Mouse (Mus musculus) brain, embryonic 14.5 days (tissue): ENCODE measurements at regions not wholly inside any gene's neighbourhood (a gene's known extent, or its start where the extent isn't known, plus 50 kb on each side); places are given as distances from the start of the nearest gene placed in this dataset.
A peak's percentile ranks its signal among the peaks of the same experiment; 100 is the strongest.

Experiments
- DNase-seq: peaks from one replicate; pipeline ENCODE4 v3.0.0-alpha.2; 2011; ENCODE audit warnings: low read depth
- CTCF ChIP-seq: fragments of 200-500 bp; IDR thresholded peaks from 2 replicates; pipeline ENCODE4 v1.5.1; 2012; ENCODE audit warnings: inconsistent platforms, mild to moderate bottlenecking, moderate library complexity, borderline replicate concordance; ENCODE audit not compliant: insufficient read depth, insufficient read length; ENCODE audit errors: extremely low read depth
- POLR2A ChIP-seq: fragments of 200-500 bp; IDR thresholded peaks from 2 replicates; pipeline ENCODE4 v1.6.1; 2012; ENCODE audit warnings: mild to moderate bottlenecking, inconsistent platforms, borderline replicate concordance; ENCODE audit not compliant: poor library complexity, insufficient read depth, insufficient read length, severe bottlenecking; ENCODE audit errors: extremely low read depth

DNA sequence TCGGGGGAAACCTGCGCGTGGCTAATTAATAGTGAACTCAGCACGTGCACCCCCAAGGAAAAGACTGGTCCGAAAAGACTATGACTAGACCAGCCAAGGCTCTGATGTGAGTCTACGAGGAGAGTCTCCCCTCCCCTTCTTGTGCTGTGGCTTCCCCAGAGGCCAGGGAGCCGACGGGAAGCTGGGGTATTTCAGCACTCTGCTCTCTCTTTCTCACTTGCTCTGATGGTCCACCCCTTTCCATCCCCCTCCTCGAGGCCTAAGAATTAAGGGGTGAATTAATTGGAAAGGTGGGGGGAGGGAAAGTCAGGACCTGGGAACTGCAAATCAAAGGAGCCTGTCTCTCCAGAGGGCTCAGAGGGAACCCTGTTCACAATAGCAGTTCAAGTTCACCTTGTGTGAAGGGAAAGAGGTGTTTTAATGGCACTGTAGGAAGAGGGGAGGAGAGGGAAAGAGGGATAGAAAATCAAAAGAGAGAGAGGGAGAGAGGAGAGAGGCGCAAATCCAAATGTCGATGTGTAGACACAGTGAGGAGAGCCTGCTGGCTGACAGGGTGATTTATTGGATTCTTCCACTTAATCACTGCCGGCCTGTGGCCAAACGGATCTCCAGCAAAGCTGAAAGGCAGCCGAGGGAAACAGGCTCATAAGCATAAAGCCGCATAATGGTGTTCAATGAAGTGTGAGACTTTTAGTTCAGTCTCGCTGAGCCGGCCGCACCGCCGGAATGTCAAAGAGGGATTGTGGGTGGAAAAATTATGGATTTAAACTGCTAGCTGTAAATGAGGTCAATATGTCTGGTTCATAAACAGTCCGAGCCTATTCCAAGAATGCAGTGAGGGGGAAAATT is 292.6 kb upstream of the Tle4 start:
- TF ChIP-seq POLR2A (no peak), CTCF (no peak)
- DNase-seq = peak; percentile 98

DNA sequence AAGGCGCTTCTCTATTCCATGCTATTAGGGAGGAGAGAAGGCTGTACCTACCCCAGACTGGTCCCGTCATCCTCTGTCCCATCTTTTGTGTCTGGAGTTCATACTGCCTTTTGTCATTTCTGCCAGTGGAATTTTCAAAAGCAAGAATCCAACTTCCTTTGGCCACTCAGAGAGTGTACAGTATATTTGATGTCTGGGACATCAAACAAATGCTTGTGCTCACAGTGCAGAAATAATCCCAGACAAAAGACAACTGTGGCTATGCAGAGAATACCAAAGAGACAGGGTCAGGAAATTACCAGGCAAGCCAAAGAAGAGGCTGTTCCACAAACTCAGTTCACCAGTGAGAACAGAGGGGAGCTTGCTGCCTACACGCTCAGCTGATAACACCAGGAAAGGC is 291.9 kb upstream of the Tle4 start:
- TF ChIP-seq CTCF (no peak), POLR2A (no peak)
- peak; percentile 79 for DNase-seq

DNA sequence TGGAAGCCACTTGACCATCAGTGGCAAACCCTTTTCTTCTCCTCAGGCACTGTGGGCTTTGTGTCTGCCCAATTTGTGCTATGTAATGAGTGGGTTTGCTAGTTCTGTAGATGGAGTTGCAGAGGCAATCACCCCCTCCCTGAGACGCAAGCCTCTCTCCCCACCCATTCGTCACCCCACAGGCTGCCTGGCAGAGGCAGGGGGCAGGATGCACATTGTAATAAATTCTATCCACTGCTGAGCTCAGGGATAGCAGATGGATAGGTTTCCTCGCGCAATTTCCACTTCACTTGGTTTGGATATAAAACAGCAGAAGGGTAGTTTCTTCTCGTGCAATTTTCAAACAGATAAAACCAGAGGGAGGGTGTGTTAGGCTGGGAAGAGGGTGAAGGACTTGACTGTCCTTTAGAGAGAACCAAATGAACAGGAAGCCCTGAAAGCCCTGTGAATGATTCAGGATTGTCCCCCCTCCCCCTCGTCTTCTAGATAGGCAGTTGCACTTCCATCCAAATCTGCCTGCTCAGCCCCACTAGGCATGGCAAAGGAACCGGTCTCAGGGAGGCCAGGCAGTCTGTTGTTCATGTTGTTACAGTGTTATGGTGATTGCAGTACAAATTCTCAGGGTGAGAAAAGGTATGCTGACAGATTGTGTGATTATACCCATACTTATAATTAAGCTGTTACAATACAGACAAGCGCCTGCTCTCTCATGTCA is 286.0 kb upstream of the Tle4 start:
- DNase-seq = peak; percentile 65
- TF ChIP-seq CTCF (no peak), POLR2A (no peak)

DNA sequence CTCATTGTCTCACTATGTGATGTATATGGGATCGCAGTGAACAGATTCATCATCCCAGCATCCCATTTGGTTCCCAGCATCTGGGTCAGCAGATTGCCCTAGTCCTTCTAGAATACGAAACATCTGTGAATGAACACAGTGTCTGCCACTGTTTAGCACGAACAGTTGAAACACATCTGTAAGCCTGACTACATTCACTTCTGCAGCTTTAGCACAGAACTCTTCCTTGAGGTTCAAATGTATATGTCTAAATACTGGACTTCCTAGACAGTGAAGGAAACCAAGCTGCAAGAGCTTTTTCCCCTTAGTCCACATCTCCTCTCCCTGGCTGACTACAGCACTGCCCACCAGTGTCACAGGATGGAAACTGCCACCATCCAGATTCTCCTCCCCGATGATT is 283.0 kb upstream of the Tle4 start:
- DNase-seq = no peak
- TF ChIP-seq CTCF (no peak), POLR2A (no peak)

DNA sequence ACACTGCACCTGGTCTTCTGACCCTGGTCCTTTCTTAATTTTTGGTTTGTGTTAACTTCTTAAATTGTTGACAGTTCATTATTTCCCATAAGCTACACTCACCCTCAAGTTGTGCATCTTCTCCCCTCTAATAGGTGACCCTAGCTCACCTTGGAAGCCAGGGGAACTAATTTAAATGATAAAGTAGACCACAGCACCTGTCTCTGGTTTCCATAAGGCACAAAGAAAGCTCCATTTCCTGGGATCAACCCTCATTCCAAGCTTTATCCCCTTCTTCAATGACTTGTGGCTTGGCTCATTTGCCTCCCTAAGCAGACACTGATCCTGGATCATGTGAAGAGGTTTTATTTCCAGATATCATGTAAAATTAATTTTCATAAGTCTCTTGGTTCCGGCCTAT is 276.1 kb upstream of the Tle4 start:
- TF ChIP-seq POLR2A = no peak
- TF ChIP-seq CTCF = no peak
- DNase-seq = no peak

DNA sequence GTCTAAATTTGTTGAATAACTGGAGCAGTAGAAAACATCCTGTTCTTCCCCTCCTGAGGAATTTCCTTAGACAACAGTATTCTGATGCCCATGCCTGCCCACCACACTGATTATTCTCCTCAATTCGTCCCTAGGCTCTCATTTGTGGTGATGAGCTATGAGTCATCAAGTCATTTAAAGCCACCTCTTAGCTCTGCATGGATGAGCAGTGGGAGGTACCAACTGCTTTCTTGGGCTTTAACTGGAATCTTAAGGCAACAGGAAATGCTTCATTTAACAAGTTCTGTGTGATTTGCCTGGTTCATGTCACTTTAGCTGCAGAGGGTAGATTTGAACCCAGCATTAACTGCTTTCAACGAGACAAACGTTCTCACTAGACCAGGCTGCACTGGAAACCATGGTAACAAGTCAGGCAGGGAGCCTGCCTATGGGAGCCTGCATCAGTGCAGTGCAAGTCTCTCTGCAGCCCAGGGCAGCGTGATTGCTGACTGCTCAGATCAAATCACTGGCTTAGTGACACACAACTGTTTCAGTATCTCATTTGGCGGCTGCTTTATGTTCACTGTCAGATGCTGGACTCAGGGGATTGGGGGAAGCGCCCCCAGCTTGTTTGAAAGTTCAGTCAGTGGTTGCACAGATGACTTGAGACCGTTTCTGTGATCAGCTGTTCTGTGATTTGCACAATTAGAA is 273.5 kb upstream of the Tle4 start:
- DNase-seq = peak; percentile 86
- TF ChIP-seq POLR2A = no peak
- TF ChIP-seq CTCF = no peak

DNA sequence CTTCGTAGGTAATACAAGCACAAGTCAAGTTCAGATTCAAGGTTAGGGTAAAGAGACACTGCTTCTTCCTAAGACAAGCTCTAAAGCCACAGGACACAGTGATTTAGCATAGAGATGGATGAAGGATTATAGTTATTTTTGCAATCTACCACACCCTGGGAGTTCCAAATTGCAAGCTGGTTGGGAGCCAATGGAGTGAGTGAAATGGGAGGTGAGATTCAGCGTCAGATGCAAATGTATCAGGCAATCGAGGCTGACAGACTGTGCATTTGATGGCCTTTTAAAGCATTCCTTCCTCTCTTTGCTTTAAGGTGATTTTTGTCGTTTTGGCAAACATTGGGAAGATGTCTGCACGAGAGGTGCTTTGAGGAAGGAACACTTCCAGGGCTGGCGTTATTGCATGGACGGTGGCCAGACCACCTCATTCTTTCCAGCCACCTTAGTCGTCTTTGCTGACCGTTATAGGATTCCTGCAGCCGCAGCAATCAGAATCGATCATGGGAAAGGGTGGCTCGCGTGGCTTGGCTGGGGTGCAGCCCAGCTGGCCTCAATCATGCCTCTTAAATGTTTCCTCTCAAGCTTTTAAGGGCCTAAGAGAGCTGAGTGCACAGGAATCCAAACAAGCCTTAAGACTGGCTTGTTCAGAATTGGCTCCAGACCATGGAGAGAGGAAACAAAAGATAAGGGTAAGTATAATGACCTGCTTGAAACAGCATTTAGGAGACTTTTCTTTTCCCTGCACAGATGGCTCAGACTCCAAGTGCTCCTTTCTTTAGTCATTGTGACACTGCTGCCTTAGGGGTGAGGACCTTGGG is 265.0 kb upstream of the Tle4 start:
- TF ChIP-seq CTCF (no peak), POLR2A (no peak)
- peak; percentile 73 for DNase-seq

DNA sequence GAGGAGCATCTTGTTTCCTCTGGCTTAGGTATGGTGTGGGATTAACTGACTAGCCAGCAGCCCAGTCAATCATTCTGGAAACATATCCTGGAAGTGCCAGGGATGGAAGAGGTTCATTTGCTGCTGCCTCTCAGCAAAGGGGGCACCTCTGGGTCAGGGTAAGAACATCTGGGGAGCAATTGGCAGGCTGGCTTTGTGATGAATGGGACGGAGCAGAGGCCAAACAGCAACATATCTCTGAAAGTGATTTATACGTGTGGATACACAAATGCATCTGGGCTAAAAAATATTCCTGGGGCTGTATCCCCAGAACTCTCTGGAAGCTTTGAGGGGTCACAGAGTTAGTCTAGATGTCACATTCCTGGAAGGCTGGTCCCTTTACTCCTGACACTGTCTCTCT is 257.2 kb upstream of the Tle4 start:
- TF ChIP-seq POLR2A (no peak), CTCF (no peak)
- DNase-seq = peak; percentile 6

DNA sequence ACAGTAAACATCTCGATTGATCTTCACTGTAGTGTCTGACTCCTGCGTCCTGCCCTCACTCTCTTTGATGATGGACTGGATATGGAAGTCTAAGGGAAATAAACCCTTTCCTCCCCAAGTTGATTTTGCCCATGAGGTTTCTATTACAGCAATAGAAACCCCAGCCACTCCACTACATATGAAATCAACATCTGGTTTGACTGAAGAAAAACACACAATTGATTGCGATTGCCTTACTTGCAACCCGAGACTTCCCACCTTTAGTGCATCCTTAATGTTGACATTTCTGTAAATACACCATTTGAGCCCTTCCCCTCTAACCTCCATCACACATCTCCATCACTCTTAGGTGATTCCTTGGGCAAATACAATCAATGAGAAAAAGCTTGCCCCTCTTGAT is 255.6 kb upstream of the Tle4 start:
- TF ChIP-seq CTCF (no peak), POLR2A (no peak)
- DNase-seq = no peak

DNA sequence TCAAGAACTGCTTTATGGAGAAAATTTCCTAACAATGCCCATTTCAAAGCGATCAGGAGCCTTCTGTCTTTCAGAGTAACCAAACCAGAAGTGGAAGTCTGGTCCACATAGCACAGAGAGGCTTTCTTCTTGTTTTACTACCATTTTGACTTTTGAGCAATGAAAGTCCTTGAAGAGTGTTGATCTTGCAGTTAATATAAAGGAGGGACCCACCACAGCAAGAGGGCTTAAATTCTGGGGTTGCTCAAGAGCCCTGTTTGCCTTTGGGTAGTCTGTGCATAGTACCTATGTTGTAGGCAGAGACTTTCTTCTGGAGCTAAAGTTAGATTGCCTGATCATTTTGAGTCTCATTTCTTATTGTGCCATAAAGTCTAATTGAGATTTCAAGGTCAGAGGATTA is 251.7 kb upstream of the Tle4 start:
- no peak for TF ChIP-seq CTCF
- no peak for TF ChIP-seq POLR2A
- DNase-seq = no peak
